Mouse (Mus musculus) neural tube, embryonic 14.5 days (tissue): ENCODE results near the gene Kmt2c. TPM values are rescaled to one million over a fixed set of nuclear protein-coding genes. Genes with fewer than 3 reads are reported as not detected.

Experiments used
- ATAC-seq: fragments of 200-750 bp; cut with Nextera tagmentation; 2 replicates; pipeline ENCODE4 v1.8.0; 2017; ENCODE audit warnings: low read depth, mild to moderate bottlenecking, moderate TSS enrichment, moderate library complexity
- H3K27ac ChIP-seq: fragments of 300-500 bp; sonication (generic); 2 replicates; pipeline ENCODE4 v1.5.1; 2014; ENCODE audit warnings: low read depth, mild to moderate bottlenecking, control low read depth, low read length, moderate library complexity, mixed read lengths
- H3K27me3 ChIP-seq: fragments of 300-500 bp; sonication (generic); 2 replicates; pipeline ENCODE4 v1.6.1; 2014; ENCODE audit warnings: low read length; ENCODE audit not compliant: control insufficient read depth, insufficient read depth
- H3K36me3 ChIP-seq: fragments of 300-500 bp; sonication (generic); 2 replicates; pipeline ENCODE4 v1.6.1; 2014; ENCODE audit warnings: low read length, mixed read lengths; ENCODE audit not compliant: control insufficient read depth, insufficient read depth
- H3K4me1 ChIP-seq: fragments of 300-500 bp; sonication (generic); 2 replicates; pipeline ENCODE4 v1.6.1; 2014; ENCODE audit warnings: low read length; ENCODE audit not compliant: control insufficient read depth, insufficient read depth
- H3K4me2 ChIP-seq: fragments of 300-500 bp; sonication (generic); 2 replicates; pipeline ENCODE4 v1.6.1; 2014; ENCODE audit warnings: mild to moderate bottlenecking, low read depth, low read length, control low read depth
- H3K4me3 ChIP-seq: fragments of 300-500 bp; sonication (generic); 2 replicates; pipeline ENCODE4 v1.5.1; 2014; ENCODE audit warnings: low read depth, low read length, control low read depth, mixed read lengths
- H3K9ac ChIP-seq: fragments of 300-500 bp; sonication (generic); replicated peaks from 2 replicates; pipeline ENCODE4 v1.6.1; 2014; ENCODE audit warnings: low read depth, mild to moderate bottlenecking, control low read depth, low read length, mixed read lengths
- H3K9me3 ChIP-seq: fragments of 300-500 bp; sonication (generic); 2 replicates; pipeline ENCODE4 v1.6.1; 2016; ENCODE audit warnings: low read length; ENCODE audit not compliant: control insufficient read depth
- WGBS: fragments of 180-500 bp; shearing (Covaris S2); extraction: QIAGEN DNeasy Blood & Tissue Kit; methylation state at CpG from one replicate; pipeline ENCODE4 v1.1.7; 2014; 5-methylcytosine and 5-hydroxymethylcytosine counted together
- polyA plus RNA-seq: library from polyadenylated mRNA; unstranded; fragments of >200 nt; fragmentation: Nextera tagmentation; extraction: Ambion mirVana; gene quantifications from 2 replicates; pipeline ENCODE4 v1.2.1, GENCODE M21; 2014

Gene Kmt2c
- polyA plus RNA-seq, 1 experiment from 2014 or later, result 31.6 TPM

- Histone ChIP-seq H3K9me3 (no peaks in the 10 kb centered on the region), H3K4me3 (no peak overlapping the region), H3K27ac (no peak overlapping the region), H3K4me2 (no peak overlapping the region), H3K4me1 (no peaks in the 10 kb centered on the region), H3K9ac (no peak overlapping the region), H3K36me3 (no peaks in the 10 kb centered on the region), H3K27me3 (no peaks in the 10 kb centered on the region)
- WGBS, result 88% methylated on average over 2 of the region's 2 CpGs
- ATAC-seq, result no peak
Measured at GRCm38 (mm10) chr5:25535566-25535965, 37.0 kb upstream of the Kmt2c start.

DNA sequence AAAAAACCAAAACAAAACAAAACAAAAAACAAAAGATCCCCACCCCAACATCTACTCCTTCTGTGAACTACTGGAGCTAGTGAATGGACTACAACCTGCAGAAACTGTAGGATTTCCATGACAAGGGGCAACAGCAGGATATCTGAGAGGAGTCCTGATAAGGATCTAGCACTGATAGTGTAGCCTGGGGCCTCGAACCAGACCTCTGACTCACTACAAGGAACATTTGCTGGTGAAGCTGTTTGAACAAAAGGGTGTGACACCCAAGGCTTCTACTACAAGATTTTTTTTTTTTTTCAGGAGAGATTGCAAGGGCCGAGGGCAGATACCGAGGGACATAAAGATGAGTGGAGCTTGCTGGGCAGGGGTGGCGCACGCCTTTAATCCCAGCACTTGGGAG, 34.7 kb upstream of the Kmt2c start:
- Histone ChIP-seq H3K4me3 (no peak overlapping the region), H3K27me3 (no peaks in the 10 kb centered on the region), H3K27ac (no peak overlapping the region), H3K9me3 (no peaks in the 10 kb centered on the region), H3K36me3 (no peaks in the 10 kb centered on the region), H3K4me2 (no peak overlapping the region), H3K4me1 (no peaks in the 10 kb centered on the region), H3K9ac (no peak overlapping the region)
- WGBS, result 93% methylated on average over 5 of the region's 5 CpGs
- no peak for ATAC-seq

- Histone ChIP-seq H3K4me1 (no peaks in the 10 kb centered on the region), H3K9ac (no peak overlapping the region), H3K36me3 (no peaks in the 10 kb centered on the region), H3K4me3 (no peak overlapping the region), H3K4me2 (no peak overlapping the region), H3K9me3 (no peaks in the 10 kb centered on the region), H3K27ac (no peak overlapping the region), H3K27me3 (no peaks in the 10 kb centered on the region)
- 50% methylated on average over 18 of the region's 18 CpGs for WGBS
- ATAC-seq, result no peak
Measured at GRCm38 (mm10) chr5:25532256-25533147, 33.9 kb upstream of the Kmt2c start.

DNA sequence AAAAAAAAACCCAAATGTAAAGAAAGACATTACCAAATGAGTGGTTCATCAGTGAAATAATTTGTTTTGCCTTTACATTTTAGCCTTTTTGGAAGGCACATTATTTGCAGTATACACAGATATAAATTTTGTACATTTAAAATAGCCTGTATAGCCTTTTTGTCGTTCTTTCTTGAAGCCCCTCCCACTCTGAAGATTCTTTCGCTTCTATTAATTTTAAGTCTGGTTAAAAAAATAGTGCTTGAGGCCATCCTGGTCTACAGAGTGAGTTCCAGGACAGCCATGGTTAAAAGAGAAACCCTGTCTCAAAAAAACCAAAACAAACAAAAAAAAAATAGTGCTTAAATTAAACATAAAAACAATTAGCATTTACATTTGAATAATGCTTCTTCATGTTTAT, 32.0 kb upstream of the Kmt2c start:
- no peak for ATAC-seq
- H3K36me3 ChIP-seq, result no peaks in the 10 kb centered on the region
- no peaks in the 10 kb centered on the region for H3K27me3 ChIP-seq
- WGBS, result 17% methylated on average over 2 of the region's 2 CpGs
- H3K9me3 ChIP-seq, result no peaks in the 10 kb centered on the region
- peak overlapping the region; percentile 96; the same call in 1 of the 2 replicates for H3K27ac ChIP-seq
- H3K9ac ChIP-seq, result peak overlapping the region; percentile 78
- peak overlapping the region; percentile 72 for H3K4me3 ChIP-seq
- H3K4me2 ChIP-seq, result peak overlapping the region; percentile 61
- no peaks in the 10 kb centered on the region for H3K4me1 ChIP-seq

DNA sequence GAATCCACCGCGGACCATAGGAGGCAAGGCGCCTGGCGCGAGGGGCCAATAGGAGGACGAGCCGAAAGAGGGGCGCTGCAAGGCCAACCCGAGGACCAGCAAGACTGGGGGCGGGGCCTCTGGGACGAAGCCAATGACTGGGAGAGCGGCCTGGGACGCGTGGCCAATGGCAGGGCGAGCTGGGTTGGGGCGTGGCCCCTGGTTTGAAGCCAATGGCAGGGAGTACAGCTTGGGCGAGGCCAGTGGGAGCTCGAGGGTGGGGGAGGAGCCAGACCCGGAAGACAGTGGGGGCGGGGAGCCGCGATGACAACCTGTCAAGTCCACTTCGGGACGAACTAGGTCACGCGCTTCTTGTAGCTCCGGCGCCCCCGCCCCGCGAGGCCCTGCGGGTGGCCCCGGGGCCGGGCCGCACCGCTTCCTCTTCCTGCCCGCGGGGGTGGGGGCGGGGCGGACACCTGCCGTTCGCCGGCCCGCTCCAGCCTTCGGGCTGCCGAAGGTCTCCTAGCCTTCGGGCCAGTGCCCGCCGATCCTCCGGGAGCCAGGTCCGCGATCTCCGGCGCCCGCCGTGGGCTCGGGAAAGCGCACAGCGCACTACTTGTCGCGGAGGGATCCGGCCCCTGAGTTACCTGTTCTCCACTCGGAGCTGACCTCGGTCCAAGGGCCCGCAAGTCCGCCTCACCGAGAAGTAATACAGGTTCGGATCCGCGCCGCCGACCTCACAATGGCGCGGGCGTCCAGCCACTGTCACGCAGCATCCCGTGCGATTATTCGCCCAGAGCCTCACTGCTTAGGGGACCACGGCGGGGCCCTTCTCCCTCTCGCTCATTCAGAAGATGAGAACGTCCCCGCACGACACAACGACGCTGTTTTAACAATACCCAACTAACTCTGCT, 31.2 kb upstream of the Kmt2c start:
- WGBS, result under 1% methylated on average over 74 of the region's 87 CpGs
- Histone ChIP-seq H3K9ac (peak overlapping the region; percentile 78), H3K4me1 (no peaks in the 10 kb centered on the region), H3K4me2 (peak overlapping the region; percentile 78), H3K4me3 (peak overlapping the region; percentile 72), H3K27me3 (no peaks in the 10 kb centered on the region), H3K9me3 (no peaks in the 10 kb centered on the region), H3K27ac (peak overlapping the region; percentile 96), H3K36me3 (no peaks in the 10 kb centered on the region)
- peak; percentile 99 for ATAC-seq

DNA sequence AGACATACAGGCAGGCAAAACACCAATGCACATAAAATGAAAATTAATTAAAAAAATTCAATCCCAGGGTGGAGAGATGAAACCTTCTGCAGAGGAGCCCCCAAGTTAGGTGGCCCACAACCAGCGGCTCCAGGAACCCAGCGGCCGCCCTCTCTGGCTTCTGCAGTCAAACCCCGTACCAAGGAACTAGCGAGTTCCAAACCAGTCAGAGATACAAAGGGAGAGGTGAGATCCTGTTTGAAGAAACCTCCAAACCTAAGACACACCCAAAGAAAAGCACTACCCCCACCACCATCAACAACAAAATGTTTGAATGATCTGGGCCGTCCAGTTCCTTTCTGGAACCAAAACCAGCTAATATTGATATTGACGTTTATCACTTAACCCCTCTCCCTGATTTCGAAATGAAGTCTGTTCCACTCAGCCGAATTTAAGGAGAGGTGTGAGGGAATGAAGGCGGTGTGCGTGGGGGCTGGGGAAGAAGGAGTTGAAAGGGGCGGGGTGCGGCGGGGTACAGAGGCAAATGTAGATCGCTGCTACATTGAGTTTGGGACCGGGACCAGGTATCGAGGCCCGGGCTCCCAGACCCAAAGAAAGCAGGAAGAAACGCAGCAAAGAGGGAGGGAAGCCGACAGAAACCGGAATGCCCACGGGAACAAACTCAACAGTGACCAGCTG, 30.4 kb upstream of the Kmt2c start:
- Histone ChIP-seq H3K4me1 (no peaks in the 10 kb centered on the region), H3K27ac (peak overlapping the region; percentile 61; the same call in 1 of the 2 replicates), H3K4me3 (peak overlapping the region; percentile 72), H3K4me2 (peak overlapping the region; percentile 78), H3K36me3 (no peaks in the 10 kb centered on the region), H3K9me3 (no peaks in the 10 kb centered on the region), H3K9ac (peak overlapping the region; percentile 61), H3K27me3 (no peaks in the 10 kb centered on the region)
- WGBS, result 10% methylated on average over 22 of the region's 22 CpGs
- ATAC-seq, result peak; percentile 62

DNA sequence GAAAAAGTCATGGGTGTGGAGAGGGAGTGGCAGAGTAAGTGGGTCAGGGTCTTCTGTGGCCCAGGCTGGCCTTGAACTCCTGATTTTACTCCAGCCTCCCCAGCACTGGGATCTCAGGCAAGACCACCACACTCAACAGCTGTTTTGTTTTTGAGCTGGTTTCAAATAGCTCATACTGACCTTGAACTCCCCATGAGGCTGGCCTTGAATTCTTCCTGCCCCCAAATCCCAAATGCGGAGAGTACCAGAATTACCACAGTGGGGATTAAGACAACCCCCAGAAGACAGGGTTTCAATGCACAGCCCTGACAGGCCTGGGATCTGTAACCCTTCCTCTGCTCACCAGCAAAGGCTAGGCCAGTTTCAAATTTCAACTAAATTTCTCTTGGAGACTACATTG, 29.4 kb upstream of the Kmt2c start:
- Histone ChIP-seq H3K4me3 (no peak overlapping the region), H3K27me3 (no peaks in the 10 kb centered on the region), H3K36me3 (no peaks in the 10 kb centered on the region), H3K9me3 (no peaks in the 10 kb centered on the region), H3K4me2 (no peak overlapping the region), H3K27ac (no peak overlapping the region), H3K4me1 (no peaks in the 10 kb centered on the region), H3K9ac (no peak overlapping the region)
- ATAC-seq, result no peak
- 92% methylated on average over 1 of the region's 1 CpGs for WGBS

- H3K27me3 ChIP-seq, result no peaks in the 10 kb centered on the region
- H3K27ac ChIP-seq, result no peak overlapping the region
- no peaks in the 10 kb centered on the region for H3K36me3 ChIP-seq
- no peak for ATAC-seq
- H3K9ac ChIP-seq, result no peak overlapping the region
- H3K9me3 ChIP-seq, result no peaks in the 10 kb centered on the region
- no peak overlapping the region for H3K4me2 ChIP-seq
- H3K4me1 ChIP-seq, result no peaks in the 10 kb centered on the region
- WGBS, result 34% methylated on average over 4 of the region's 4 CpGs
- no peak overlapping the region for H3K4me3 ChIP-seq
Measured at GRCm38 (mm10) chr5:25526926-25527325, 28.3 kb upstream of the Kmt2c start.
